Mouse (Mus musculus) adrenal gland, adult 10 weeks (tissue): ENCODE measurements around the gene Sp6. TPM values are rescaled to one million over a fixed set of nuclear protein-coding genes. Genes with fewer than 3 reads are reported as not detected.

Experiments
- polyA plus RNA-seq: library from polyadenylated mRNA; stranded (reverse); fragments of 350-450 nt; fragmentation: Illumina TruSeq; extraction: RNeasy Lipid Tissue Mini Kit (QIAGEN cat#74804); gene quantifications from one replicate; pipeline ENCODE4 v1.2.3, GENCODE M21; 2014; ENCODE audit warnings: low read depth, low replicate concordance

Sp6 gene
- not detected for polyA plus RNA-seq

GRCm38 (mm10) chr11:97013121-97013670 lies at the start of gene Sp6:
Gene Sp6 (plus strand): TSS chr11:97013394.

GRCm38 (mm10) chr11:96982859-96983258 lies 30.3 kb upstream of the Sp6 start, which contains the start of gene Sp2:
Gene Sp2 (minus strand): TSS chr11:96982959.

GRCm38 (mm10) chr11:97029686-97030417 lies 16.7 kb downstream of the Sp6 start, which contains the start of gene Scrn2:
Gene Scrn2 (plus strand): TSS chr11:97029938.

GRCm38 (mm10) chr11:97041022-97041899 lies 28.1 kb downstream of the Sp6 start, which contains the start of the genes Lrrc46 and Mrpl10:
Gene Lrrc46 (minus strand): TSS chr11:97041407.
Gene Mrpl10 (plus strand): TSS chr11:97041560.

GRCm38 (mm10) chr11:97050216-97050943 lies 37.2 kb downstream of the Sp6 start, which contains the start of gene Osbpl7:
Gene Osbpl7 (plus strand): TSS chr11:97050628.

Other genes starting within 250 kb of the Sp6 start
- 4.1 TPM for gene Snx11, start 235.8 kb upstream of the Sp6 start, polyA plus RNA-seq
- gene Cbx1, start 224.3 kb upstream of the Sp6 start, polyA plus RNA-seq: 85.1 TPM
- 121 TPM for gene Nfe2l1, start 183.4 kb upstream of the Sp6 start, polyA plus RNA-seq
- gene Copz2, start 163.5 kb upstream of the Sp6 start, polyA plus RNA-seq: 21.8 TPM
- gene Cdk5rap3, start 96.9 kb upstream of the Sp6 start, polyA plus RNA-seq: 16.9 TPM
- not detected for gene Prr15l, start 85.3 kb upstream of the Sp6 start, polyA plus RNA-seq
- 11.4 TPM for gene Pnpo, start 69.4 kb upstream of the Sp6 start, polyA plus RNA-seq
- 4.9 TPM for gene Sp2, start 30.4 kb upstream of the Sp6 start, polyA plus RNA-seq
- gene Scrn2, start 16.5 kb downstream of the Sp6 start, polyA plus RNA-seq: not detected
- not detected for gene Lrrc46, start 28.0 kb downstream of the Sp6 start, polyA plus RNA-seq
- 28.6 TPM for gene Mrpl10, start 28.2 kb downstream of the Sp6 start, polyA plus RNA-seq
- not detected for gene Osbpl7, start 37.2 kb downstream of the Sp6 start, polyA plus RNA-seq
- not detected for gene Tbx21, start 101.9 kb downstream of the Sp6 start, polyA plus RNA-seq
- gene Tbkbp1, start 138.1 kb downstream of the Sp6 start, polyA plus RNA-seq: 0.41 TPM
- 141 TPM for gene Kpnb1, start 174.5 kb downstream of the Sp6 start, polyA plus RNA-seq